Mouse (Mus musculus): ENCODE measurements around the gene Man1c1.

The Man1c1 gene

DNA sequence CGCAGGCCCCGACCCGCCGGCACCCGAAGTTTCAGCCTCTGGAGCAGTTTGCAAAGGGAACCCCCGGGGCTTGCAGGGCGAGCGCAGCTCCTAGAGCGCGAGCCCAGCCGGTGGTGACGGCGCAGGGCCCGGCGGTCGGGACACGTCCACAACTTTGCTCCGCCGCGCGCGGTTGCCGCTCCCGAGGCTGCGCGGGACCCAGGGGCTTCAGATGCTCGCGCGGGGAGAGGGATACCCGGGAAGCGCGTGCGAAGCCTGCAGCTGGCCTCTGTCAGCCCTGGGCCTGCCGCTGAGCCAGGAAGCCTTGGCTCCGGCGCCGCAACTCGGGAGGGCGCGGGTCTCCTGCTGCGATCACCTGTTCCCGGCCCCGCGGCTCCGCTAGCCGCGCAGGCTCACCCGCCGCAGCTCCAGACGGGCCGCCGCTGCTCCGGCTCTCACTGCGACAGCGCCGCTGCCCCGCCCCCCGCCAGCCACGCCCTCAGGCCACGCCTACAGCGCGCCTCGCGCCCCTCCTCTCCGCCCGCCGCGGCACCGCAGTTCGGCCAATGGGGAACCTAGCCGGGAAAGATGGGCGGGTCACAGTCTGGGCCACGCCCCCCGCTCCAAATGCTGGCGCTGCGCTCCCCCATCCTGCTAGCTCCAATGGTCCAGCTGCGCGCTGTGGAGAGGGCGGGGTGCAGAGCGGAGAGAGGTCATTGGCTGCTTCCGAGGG is at the start of gene Man1c1:
Man1c1 (minus strand) TSS at position 456 of the 712 bp plus-strand sequence.
- peak; percentile 99 for DNase-seq (ENCODE audit: low spot score)

DNA sequence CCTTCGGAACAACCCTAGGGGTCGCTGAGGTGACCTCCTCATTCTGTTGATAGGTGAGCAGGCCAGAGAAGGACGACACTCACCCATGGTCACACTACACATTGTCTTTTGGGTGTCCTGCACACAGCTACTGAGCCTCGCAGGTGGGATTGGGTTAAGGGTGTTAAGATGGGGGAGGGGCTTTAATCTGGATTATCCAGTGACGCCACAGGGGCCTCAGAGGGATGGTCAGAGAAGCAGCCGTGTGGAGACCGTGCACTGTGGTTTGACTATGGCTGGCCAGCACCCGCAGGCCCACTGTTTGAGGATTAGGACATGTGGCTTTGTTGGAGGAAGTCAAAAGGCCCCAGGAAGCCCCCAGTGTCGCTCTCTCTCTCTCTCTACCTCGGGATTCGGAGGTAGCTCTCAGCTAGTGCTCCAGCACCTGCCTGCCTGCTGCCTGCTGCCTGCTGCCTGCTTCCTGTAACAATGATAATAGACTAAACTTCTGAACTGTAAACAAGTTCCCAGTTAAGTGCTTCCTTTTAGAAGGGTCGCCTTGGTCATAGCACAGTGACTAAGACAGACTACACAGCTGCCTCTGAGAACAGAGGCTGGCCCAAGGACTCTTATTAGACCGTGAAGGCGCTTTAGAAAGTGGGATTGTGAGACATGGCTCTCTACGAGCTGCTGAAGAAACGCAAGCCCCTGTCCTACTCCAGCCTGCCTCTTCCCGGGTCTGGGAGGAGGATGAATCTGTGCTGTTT is 49.6 kb upstream of the Man1c1 start:
- DNase-seq (ENCODE audit: low spot score): no peak

DNA sequence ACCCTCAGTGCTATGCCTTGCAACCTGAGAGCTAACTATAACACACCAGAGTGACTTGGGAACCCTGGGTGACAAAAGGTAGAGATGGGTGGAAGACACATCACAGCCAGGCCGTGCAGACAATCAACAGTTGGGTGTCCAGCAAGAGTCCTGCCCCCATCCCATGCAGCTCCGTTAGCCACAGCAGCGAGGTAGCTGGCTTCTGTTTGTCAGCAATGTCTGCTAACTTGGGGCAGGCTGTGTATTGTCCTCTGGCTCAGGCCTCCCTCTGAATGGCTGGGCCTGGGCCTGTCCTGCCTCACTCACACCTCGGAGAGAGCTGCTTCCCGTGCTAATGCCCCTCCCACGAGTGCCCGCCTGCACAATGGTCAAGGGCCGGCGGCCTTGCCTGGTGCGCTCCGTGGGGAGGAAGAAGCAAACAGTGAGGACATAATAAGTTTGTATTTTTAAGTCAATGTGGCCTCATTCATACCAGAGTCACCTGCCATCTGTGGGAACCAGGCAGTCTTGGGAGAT is 48.9 kb upstream of the Man1c1 start:
- no peak for DNase-seq (ENCODE audit: low spot score)

DNA sequence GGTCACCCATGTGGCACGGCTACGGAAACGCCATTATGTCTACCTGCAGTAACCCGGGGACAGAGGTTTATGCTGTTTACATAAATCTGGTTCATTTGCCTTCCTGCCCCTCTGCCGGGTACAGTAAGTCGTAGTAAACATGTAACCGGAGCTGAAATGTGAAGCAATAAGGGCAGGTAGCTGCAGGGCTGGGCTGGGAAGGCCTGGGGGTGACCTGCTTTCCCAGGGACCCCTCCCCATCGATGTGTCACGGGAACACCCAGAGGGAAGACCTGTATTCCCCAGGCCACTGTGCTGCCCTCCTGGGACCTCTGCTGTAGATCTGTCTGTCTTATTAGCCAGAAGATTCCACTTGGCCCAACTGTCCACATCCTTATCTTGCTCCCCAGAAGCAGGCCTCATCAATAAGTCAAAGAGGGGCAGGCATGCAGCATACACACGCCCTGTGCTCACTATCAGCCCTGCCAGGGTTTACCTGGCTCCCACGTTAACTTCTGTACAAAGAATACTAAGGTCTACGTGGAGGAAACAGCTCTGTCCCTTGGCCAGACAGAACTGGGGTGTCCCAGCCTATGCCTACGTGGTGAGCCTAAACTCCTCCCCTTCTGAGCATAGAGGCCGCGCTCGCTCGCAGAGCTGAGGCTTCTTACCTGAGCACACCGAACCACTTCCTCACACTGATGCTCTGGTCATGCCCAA is 47.7 kb upstream of the Man1c1 start:
- no peak for DNase-seq (ENCODE audit: low spot score)

DNA sequence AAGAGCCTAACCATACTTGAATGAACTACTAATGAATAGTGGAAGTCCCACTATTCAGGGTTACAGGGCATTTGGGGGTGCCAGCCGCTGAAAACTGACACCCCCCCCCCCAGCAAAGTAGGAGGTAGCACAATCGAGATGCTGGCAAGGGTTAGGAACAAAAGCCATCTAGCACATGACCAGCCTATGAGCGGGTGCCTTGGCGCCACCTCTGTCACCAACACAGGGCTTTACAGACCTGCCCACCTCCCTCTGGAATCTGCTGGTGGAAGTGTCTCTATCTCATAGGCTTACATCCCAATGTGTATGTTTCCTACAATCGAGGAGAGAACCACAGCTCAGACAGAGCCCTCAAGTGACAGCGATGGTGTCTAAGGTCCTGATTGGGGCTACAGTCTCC is 46.7 kb upstream of the Man1c1 start:
- no peak for DNase-seq (ENCODE audit: low spot score)

DNA sequence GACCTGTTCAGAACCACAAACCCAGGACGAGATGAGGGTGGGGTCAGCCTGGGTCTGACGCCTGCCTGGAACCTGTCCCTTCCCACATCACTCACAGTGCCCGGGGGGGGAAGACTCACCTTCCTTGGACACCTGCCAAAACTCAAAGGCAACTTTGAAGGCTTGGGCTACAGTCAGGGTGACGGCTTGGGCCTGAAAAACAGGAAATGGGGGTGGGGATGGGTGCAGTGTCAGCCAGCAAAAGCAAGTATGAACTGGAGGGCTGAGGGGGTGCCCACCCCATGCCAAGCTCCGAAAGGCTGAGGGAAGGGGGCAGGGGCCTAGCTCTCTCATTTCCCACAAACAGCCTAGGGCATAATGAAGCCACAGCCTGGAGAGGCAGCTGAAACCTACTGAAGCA is 46.2 kb upstream of the Man1c1 start:
- no peak for DNase-seq (ENCODE audit: low spot score)

DNA sequence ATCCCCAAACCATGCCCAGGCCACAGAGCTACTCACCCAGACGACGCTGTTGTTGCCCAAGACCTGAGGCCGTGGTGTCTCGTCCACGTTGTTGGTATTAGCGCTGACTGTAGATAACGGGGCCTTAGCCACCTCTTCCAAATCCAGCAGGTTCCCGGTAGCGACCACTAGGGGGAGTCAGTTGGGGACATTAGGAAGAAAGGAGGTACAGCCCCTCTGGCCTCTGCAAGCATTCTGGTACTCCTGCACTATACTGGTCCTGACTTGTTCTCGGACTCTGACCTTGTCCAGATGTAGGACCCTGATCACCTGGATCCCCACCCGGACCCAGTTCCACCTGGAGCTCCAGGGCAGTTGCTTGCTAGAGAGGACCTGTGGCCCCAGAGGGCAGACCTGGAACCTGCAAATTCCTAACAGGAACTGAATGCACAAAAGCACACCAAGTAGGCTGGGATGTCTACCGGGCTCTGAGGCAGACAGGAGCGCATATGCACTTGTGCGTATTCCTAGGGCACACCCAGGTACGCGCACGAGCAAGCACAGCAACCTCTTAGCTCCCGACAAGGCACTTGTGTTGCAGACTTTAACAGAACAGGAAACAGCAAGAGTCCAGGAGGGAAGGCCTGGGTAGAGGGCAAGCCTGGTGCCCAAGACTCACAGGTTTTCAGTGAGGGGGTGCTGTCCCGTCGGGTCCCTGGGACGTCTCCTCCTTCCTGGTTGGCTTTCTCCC is 45.4 kb upstream of the Man1c1 start:
- no peak for DNase-seq (ENCODE audit: low spot score)

DNA sequence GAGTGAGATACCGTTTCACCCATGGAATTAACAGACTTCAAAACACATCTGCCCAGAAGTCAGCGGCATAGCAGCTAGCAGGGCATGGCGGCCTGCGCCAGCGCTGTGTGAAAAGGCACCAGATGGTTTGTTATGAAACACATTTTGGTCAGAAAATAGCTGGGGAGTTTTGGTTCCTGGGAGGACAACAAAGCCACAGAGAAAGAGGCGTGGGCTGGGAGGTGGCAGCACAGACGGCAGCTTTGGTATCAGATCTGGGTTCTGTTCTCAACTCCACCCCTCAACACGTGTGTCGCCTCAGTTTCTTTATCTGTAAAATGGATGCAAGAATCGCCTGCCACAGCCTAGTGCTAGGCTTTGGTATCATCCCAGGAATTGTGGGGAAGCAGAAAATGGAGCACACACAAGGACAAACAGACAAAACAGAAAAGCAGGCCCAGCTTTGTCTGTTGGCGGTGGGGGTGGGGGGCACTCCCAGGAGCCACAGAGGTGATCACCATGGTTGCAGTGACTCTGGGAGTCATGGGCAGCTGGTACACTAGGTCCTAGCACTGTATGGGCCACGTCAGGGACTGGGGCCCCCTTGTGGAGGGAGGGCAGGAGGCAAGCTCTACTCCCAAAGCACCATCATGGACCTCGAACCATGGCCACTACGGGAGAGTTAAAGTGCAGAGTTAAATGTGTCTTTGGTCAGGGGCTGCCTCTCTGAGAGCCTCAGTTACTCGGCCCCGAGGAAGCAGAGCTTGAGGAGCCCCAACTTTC is 42.0 kb upstream of the Man1c1 start:
- no peak for DNase-seq (ENCODE audit: low spot score)

DNA sequence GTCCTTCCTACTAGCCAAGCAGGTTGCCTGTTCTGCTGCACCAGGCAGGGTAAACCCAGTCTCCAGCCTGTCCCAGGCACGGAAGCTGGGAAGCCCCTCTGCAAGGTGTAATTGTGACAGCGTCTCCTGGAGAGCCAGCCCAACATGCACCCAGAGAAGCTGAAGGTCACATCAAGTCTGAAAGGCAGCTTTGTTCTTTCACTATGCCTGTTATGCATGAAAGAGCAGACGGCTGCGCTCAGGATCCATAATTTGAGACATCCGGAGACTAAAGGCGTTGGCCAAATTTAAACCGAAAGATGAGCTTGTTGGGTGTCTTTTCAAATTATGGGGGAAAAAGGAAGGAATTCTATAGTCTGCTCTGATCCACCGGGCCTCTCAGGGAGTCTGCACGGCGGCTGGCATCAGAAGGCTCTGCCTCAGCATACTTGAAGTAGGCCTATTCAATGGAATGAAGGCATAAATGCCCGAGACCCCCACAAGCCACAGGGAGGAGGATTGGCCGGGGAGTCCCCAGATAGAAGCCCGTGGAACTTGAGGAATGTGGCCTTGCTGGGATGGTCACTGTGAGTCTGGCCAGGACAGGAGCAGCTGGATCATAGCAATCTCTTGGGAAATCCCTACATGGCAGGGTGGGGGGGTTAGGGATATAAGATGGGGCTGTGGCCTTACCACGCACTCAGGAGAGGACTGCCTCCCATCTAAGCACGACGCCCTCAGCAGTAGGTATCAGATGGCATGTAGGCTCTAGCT is 40.0 kb upstream of the Man1c1 start:
- DNase-seq (ENCODE audit: low spot score): no peak

DNA sequence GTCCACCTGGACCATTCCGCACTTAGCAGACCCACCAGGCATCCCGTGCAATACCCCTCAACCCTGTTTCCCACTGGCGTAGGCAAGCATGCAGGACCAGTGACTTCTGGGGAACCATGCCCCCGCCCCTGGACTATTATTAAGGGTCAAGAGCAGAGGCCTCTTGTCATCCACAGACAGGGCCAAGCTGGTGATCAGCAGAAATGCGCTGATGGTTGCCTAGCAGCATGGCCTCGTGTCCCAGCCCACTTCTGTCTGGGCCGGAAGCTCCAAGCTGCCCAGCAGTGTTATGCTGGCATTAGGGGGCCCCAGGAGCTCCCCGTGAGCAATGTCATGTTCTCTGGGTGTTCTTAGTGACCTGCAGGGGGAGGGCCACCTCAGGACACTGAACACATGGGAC is 37.9 kb upstream of the Man1c1 start:
- no peak for DNase-seq (ENCODE audit: low spot score)

DNA sequence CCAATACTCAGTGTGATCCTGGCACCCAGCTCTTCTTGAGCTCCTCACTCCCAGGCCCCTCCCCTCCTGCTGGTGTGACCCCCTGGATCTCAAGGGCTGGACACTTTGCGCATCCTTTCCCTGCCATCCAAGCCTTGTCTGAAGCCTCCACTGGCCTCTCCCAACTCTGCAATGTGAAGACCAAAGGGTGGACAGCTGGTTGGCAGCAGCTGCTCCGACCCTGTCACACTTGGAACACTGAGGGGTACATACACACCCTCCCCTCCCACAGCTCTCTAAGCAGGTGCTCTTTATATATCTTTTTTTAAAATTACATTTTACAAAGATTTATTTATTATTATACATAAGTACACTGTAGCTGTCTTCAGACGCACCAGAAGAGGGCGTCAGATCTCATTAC is 36.1 kb upstream of the Man1c1 start:
- no peak for DNase-seq (ENCODE audit: low spot score)

DNA sequence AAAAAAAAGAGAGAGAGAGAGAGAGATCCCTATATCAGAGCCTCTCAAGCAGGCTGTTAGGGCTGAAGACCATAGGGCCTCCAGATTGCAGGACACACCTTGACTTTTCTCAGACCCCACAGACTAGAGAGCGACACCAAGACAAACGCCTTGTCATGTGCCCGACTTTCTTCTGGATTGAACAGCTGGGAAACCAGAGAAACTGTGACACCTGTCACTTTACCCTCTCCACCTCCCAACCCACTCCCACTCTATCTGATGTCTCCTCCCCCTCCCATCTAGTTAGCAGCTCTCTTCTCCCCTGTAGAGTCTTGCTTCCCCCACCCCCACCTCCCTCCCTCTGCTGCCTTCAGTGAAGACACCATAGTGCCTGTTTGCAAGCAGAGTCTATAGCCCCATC is 35.4 kb upstream of the Man1c1 start:
- no peak for DNase-seq (ENCODE audit: low spot score)

DNA sequence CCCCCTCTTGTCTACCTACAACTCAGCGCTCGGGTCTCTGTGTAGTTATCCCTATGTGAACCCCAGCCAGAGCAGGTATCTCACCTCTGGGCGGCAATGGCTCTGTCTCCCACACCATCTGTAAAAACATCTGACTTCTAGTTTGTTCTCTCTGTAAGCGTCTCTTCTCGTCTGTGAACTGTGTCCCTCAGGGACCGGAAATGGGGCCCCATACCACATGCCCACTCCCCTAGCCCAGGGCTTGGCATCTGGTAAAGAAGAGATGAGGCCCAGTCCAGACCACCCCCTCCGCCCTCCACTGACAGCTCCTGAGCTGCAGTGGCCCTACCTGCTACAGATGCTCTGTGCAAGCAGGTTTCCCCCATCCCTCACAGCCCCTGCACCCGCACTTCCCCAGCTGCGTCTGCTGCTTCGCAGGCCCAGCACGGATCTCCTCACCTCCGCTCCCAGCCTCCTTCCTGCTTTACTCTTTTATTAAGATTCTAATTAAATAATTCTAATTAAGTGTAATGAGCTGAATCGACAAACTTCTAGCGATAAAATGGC is 33.3 kb upstream of the Man1c1 start:
- DNase-seq (ENCODE audit: low spot score): no peak

DNA sequence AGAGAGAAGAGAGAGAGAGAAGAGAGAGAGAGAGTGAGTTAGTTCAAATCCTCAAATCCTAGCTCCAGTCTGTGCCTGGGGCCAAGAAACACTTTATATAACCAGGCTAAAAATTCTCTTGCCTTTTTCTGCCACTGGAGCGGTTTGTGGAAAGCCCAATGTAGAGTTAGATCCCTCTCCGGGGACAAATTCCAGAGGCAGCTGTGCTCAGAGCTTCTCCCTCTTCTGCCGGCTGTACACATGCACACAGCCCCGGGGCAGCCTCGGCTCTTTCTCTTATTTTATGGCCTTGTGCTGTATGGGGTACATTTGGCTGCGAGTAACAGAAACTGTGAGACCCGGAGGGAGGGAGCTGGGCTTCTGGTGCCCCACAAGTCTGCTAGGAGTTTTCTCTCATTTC is 32.1 kb upstream of the Man1c1 start:
- DNase-seq (ENCODE audit: low spot score): no peak

DNA sequence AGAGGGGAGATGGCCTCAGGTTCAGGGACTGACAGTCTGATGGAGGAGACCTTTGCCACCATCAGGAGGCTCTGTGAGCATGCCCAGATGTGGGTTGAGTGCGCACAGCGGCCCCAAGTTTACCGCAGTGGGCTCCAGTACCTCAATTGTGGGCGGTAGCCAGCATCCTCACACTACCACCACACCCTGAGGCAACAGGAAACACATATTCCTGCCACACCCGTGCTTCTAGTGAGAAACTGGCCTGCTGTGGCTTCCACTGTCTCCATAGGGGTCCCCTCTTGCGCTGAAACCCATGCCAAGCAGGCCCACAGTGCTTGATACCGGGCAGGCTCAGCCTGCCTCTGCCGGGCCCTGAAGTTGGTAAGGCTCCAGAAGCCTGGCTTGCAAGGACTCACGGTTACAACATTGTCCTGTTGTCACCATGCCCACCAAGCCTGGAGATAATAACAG is 30.6 kb upstream of the Man1c1 start:
- no peak for DNase-seq (ENCODE audit: low spot score)

DNA sequence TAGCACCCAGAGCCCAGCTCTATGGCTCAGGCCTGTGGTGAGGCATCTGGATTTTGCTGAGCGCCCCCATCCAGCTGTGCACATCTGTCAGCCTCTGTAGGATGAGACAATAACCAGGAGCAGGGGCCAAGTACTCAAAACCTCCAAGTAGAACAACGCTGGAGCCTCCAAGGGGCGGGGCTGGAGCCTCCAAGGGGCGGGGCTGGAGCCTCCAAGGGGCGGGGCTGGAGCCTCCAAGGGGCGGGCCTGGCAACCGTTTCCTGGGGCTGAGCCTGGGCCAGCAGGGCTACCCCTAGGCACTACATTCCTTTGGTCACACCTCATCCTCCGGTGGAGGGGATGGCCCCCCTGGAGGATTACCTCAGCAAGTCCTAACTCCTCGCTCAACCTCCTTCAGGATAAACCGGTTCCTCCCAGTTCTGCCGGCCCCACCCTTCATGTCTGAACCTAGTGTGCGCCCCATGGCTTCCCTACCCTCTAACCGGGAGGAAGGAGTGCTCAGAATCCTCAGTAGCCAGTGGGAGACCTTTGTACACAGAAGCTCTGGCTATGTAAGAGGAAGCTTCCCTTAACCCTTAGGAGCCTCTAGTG is 30.0 kb upstream of the Man1c1 start:
- DNase-seq (ENCODE audit: low spot score): peak; percentile 77

DNA sequence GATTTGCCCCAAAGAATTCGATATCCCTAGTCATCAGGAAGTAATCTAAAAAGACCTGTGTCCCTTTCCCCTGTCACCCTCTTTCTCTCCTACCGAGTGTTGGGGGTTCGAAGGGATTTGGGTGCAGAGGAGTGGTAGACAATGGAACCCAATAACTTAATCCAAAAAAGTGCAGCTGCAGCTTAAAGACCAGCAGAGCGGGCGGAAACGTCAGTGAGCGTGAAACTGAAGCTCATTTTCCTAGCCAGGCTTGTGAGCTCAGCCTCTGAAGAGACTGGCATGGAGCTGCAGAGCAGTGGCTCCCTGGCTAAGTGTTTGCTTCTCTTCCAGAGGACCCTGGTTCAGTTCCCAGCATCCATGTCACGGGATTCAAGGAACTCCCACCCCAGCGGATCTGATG is 29.3 kb upstream of the Man1c1 start:
- no peak for DNase-seq (ENCODE audit: low spot score)

DNA sequence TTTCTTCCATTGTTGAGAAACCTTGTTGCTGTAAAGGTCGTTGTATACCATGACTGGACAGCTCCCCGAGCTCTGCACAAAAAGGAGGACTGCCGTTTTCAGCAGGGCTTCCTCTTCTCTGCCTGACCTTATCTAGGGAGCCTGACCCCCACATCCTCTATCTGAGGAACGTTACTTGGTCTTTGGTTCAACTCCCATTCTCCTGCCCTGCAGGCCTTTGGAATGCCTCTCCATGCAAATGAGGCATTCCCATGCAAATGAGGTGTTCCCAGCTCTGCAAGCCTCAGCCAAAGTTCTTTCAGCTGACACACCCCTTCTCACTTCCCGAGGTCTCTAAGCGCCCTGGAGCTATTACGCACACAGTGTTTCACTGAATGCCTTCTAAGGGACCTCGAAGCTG is 26.0 kb upstream of the Man1c1 start:
- DNase-seq (ENCODE audit: low spot score): no peak

DNA sequence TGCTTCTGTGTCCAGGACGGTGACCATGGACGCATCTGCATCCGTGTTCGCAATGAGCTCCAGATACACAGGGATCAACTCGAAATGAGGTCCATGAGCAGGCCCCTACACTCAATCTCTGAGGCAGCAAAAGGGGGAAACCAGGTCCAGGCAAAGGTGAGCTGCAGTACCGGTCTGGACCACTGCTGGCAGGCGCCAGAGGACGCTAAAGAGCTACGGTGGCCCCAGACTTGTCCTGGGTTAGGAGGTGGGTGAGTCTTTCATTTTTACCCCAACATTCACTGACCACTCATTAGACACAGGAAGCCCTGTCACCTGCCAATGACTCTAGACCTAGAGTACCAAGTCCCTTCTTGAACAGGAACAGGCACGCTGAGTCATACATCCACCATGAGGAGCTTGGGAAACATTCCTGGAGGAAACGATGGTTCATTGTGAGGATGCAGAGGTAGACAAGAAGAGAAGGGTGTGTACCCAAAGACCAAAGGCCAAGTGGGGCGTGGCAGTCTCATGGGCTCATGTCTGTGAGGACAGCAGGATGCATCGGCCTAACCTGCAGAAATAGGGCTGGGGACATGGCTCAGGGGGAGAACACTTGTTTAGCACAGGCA is 21.8 kb upstream of the Man1c1 start:
- DNase-seq (ENCODE audit: low spot score): no peak

DNA sequence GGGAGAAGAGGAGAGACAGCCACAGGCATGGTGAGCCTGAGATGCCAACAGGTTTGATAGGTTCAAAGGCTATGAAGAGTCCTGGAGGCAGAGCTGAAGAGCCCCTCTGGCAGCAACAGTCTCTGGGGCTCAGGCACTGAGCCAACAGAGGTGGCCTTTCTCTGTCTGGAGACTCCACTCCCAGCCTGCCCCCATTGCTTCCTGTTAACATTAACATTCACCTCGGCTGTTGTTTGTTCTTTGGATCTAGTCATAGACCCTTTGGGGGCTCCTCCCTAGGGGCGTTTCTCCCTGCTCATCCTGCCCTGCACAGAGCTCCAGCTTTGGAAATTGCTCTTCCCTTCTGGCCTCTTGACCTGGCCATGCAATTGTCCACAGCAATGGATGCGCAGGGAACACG is 20.9 kb upstream of the Man1c1 start:
- no peak for DNase-seq (ENCODE audit: low spot score)

Data from testis, postnatal 10 days (tissue).